Mouse (Mus musculus) myocyte (in vitro differentiated cells): Measurements from ENCODE around the gene Gm27021.

Experiments used
- CEBPB ChIP-seq: IDR thresholded peaks from 2 replicates; pipeline ENCODE4 v1.6.1; 2011; ENCODE audit warnings: mild to moderate bottlenecking, moderate library complexity; ENCODE audit not compliant: poor library complexity, insufficient read depth, severe bottlenecking
- POLR2A ChIP-seq: IDR thresholded peaks from one replicate; pipeline ENCODE4 v1.6.1; 2011; ENCODE audit warnings: low read depth, mild to moderate bottlenecking, control low read depth, moderate library complexity; ENCODE audit not compliant: insufficient read length
- SRF ChIP-seq: IDR thresholded peaks from one replicate; pipeline ENCODE4 v1.6.1; 2011; ENCODE audit warnings: low read depth; ENCODE audit not compliant: control insufficient read depth, insufficient read length
- USF1 ChIP-seq: IDR thresholded peaks from one replicate; pipeline ENCODE4 v1.6.1; 2011; ENCODE audit warnings: low read depth, mild to moderate bottlenecking, control low read depth, moderate library complexity

DNA sequence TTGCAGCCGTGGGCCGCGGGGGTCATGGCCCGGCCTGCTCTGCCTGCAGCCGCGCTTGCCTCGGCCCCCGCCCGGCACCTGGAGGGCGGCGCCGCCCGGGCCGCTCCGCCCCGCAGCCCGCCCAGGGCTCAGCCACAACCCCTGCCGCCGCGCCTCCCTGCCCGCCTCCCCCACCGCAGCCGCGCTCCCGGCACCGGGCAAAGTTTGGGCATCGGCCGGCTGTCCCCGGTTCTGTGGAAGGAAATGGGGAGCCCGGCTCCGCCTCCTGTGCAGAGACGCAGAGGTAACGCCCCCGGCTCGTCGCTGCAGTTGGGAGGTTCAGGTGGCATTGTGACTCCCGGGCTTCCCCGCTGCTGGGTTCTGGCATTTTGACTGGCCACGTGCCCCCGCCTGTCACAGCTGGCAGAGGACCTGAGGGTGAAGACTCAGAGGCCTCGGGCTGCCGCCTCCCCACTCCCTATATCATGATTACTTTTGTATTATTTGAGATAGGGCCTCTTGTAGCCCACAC, 33.5 kb downstream of the Gm27021 start:
- TF ChIP-seq USF1 (peak; percentile 52), POLR2A (peak; percentile 39), SRF (no peak), CEBPB (no peak)
